Mouse (Mus musculus): ENCODE data around the gene Omt2b.

Gene Omt2b

GRCm38 (mm10) chr9:78375486-78375885, 48.1 kb downstream of the Omt2b start:
- in situ Hi-C loops (cut with MboI; ENCODE audit: unreplicated experiment in 2 of 2) = no loop called here

GRCm38 (mm10) chr9:78377546-78377945, 50.2 kb downstream of the Omt2b start:
- in situ Hi-C loops (cut with MboI; ENCODE audit: unreplicated experiment in 2 of 2) = no loop called here

GRCm38 (mm10) chr9:78378113-78378785, 50.9 kb downstream of the Omt2b start, which contains the start of gene Ooep:
Ooep (minus strand) TSS chr9:78378725.
- in situ Hi-C loops (cut with MboI; ENCODE audit: unreplicated experiment in 2 of 2) = no loop called here

Data from v-Abl transformed pro-B cells (cell line).